Mouse (Mus musculus): ENCODE results near the gene Rccd1.

- TF ChIP-seq CTCF (IDR thresholded peaks at IDR 0.05) (peak; percentile 46), EP300 (IDR thresholded peaks at IDR 0.05) (peak; percentile 57; the same call in 1 of the 2 replicates)
Measured at GRCm38 (mm10) chr7:80260625-80261371, 63.5 kb downstream of the Rccd1 start, which contains the start of gene Ngrn.

Data from lung, postnatal 0 days (tissue).